Mouse (Mus musculus) neural tube, embryonic 13.5 days (tissue): ENCODE results near the gene Pten. TPM values are rescaled to one million over a fixed set of nuclear protein-coding genes. Genes with fewer than 3 reads are reported as not detected.
"Not testable (repeated sequence)": the region's sequence is repeated elsewhere in the genome, so short reads cannot be mapped to it uniquely, and the experiment has no call there.

Source experiments
- ATAC-seq: fragments of 200-750 bp; cut with Nextera tagmentation; 2 replicates; pipeline ENCODE4 v1.8.0; 2017; ENCODE audit warnings: low read depth, mild to moderate bottlenecking, moderate TSS enrichment, moderate library complexity
- H3K27ac ChIP-seq: fragments of 300-500 bp; sonication (generic); replicated peaks from 2 replicates; pipeline ENCODE4 v1.5.1; 2015; ENCODE audit warnings: moderate library complexity, mild to moderate bottlenecking, inconsistent platforms
- H3K27me3 ChIP-seq: fragments of 300-500 bp; sonication (generic); 2 replicates; pipeline ENCODE4 v1.6.1; 2015; ENCODE audit warnings: mild to moderate bottlenecking, inconsistent platforms
- H3K36me3 ChIP-seq: fragments of 300-500 bp; sonication (generic); 2 replicates; pipeline ENCODE4 v1.6.1; 2015; ENCODE audit warnings: mild to moderate bottlenecking, inconsistent platforms
- H3K4me1 ChIP-seq: fragments of 300-500 bp; sonication (generic); replicated peaks from 2 replicates; pipeline ENCODE4 v1.6.1; 2015; ENCODE audit warnings: inconsistent platforms
- H3K4me2 ChIP-seq: fragments of 300-500 bp; sonication (generic); 2 replicates; pipeline ENCODE4 v1.6.1; 2015; ENCODE audit warnings: inconsistent platforms, mild to moderate bottlenecking, moderate library complexity
- H3K4me3 ChIP-seq: fragments of 300-500 bp; sonication (generic); 2 replicates; pipeline ENCODE4 v1.5.1; 2015; ENCODE audit warnings: mild to moderate bottlenecking, inconsistent platforms
- H3K9ac ChIP-seq: fragments of 300-500 bp; sonication (generic); 2 replicates; pipeline ENCODE4 v1.6.1; 2015; ENCODE audit warnings: moderate library complexity, mild to moderate bottlenecking, inconsistent platforms
- H3K9me3 ChIP-seq: fragments of 300-500 bp; sonication (generic); 2 replicates; pipeline ENCODE4 v1.6.1; 2016; ENCODE audit warnings: inconsistent platforms
- WGBS: fragments of 180-500 bp; shearing (Covaris S2); methylation state at CpG from one replicate; pipeline ENCODE4 v1.1.7; 2015; 5-methylcytosine and 5-hydroxymethylcytosine counted together
- polyA plus RNA-seq: library from polyadenylated mRNA; unstranded; fragments of >200 nt; fragmentation: Nextera tagmentation; extraction: Ambion mirVana; gene quantifications from 2 replicates; pipeline ENCODE4 v1.2.1, GENCODE M21; 2015

Pten gene
- polyA plus RNA-seq, 1 experiment from 2014 or later = 10.0 TPM

DNA sequence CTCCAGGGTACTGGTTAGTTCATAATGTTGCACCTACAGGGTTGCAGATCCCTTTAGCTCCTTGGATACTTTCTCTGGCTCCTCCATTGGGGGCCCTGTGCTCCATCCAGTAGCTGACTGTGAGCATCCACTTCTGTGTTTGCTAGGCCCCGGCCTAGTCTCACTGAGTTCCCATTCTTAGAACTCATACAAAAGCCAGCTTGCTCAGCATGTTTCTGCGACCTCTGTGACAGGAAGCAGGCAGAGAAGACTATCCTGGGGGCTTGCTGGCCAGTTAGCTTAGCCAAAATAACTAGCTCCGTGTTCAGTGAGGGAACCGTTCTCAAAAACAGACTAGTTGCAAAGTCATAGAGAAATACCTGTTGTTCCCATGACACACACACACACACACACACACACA is 30.1 kb downstream of the Pten start:
- not testable (repeated sequence) for H3K36me3 ChIP-seq, H3K9ac ChIP-seq, H3K4me2 ChIP-seq, H3K9me3 ChIP-seq, H3K4me3 ChIP-seq, H3K27ac ChIP-seq, ATAC-seq, H3K27me3 ChIP-seq
- H3K4me1 ChIP-seq = peaks cover 37% of the 10 kb centered on the region
- WGBS = 56% methylated on average over 4 of the region's 4 CpGs

DNA sequence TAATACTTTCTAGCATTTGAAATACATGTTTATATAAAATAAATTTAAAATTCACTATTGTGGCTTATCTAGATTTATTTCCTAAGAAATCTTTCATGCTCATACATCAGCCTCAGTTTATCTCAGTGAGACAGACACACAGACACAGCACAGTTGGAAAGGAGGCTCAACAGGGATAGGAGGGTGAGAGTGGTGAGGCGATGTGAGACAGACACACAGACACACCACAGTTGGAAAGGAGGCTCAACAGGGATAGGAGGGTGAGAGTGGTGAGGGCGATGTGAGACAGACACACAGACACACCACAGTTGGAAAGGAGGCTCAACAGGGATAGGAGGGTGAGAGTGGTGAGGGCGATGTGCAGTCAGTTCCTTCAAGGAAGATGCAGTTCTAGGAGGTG is 30.7 kb downstream of the Pten start:
- H3K4me2 ChIP-seq, H3K9ac ChIP-seq, ATAC-seq, H3K4me3 ChIP-seq, H3K9me3 ChIP-seq, H3K36me3 ChIP-seq, H3K27ac ChIP-seq, H3K27me3 ChIP-seq: not testable (repeated sequence)
- peaks cover 41% of the 10 kb centered on the region for H3K4me1 ChIP-seq
- 94% methylated on average over 3 of the region's 3 CpGs for WGBS

DNA sequence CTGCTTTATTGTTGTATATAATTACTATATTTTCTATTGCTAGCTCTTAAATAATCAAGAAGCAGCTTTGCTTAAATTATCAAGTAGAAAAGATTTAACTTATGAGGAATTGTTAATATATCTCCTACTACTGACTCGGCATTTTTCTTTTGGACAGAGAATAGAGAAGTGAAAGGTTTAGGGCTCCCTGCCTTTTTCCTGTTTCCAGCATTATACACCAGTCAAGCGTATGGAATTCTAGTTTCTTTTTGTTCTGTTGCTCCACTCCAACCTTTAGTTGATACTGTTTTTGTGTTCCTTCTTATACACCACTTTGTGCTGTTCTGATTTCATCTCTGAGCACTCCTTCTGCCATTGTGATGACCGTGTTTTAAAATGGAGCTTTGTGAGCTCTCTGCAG is 32.2 kb downstream of the Pten start:
- Histone ChIP-seq H3K9ac (no peak overlapping the region), H3K27ac (no peak overlapping the region; the same call in 1 of the 2 replicates), H3K4me1 (peaks cover 54% of the 10 kb centered on the region), H3K4me3 (no peak overlapping the region), H3K9me3 (no peaks in the 10 kb centered on the region), H3K27me3 (no peaks in the 10 kb centered on the region), H3K36me3 (0 out of 2 replicates have a peak, but pooled peaks cover 5% of the 10 kb centered on the region), H3K4me2 (no peak overlapping the region)
- ATAC-seq = no peak
- 42% methylated on average over 3 of the region's 3 CpGs for WGBS

DNA sequence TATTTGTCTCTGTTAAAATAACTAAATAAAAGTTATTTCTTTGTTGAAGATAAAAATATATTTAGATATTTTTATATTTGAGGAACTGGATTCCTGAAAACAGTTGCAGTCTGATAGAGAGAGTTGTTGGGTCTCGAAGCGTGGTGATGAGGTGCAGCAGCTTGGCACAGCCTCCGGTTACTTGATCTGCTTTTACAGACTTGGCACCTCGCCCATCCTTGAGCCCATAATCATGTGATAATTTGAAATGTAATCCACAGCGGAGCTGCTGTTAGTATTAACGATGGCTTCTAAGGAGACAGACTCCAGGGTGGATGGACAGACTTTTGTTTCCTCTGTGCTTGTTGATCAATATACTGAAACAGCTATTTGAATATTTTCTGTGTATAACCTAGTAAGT is 35.3 kb downstream of the Pten start:
- WGBS = 28% methylated on average over 6 of the region's 6 CpGs
- H3K9ac ChIP-seq = no peak overlapping the region
- no peaks in the 10 kb centered on the region for H3K9me3 ChIP-seq
- no peak overlapping the region for H3K4me3 ChIP-seq
- no peak overlapping the region for H3K4me2 ChIP-seq
- H3K4me1 ChIP-seq = peaks cover 54% of the 10 kb centered on the region
- no peaks in the 10 kb centered on the region for H3K36me3 ChIP-seq
- H3K27me3 ChIP-seq = no peaks in the 10 kb centered on the region
- H3K27ac ChIP-seq = no peak overlapping the region
- no peak; the same call in 1 of the 2 replicates for ATAC-seq

DNA sequence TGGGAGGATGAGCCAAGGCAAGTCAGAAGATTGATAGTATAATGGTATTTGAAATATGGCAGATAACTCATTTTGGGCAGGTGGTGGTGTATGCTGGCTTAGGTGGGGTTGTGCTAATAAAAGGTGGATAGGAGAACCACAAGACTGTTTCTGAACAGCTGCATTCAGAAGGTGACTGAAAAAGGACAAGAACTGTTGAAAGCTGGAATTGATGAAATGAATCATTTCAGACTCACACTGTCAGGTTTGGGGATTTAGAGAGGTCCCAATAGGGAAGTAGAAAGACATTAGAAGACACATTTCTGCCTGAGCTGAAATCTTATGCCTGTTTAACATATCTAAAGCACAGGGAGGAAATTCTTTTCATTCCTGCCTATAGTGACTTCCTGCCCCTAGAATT is 36.6 kb downstream of the Pten start:
- Histone ChIP-seq H3K9me3 (no peaks in the 10 kb centered on the region), H3K9ac (no peak overlapping the region), H3K27ac (no peak overlapping the region), H3K4me1 (peaks cover 44% of the 10 kb centered on the region), H3K4me3 (no peak overlapping the region), H3K36me3 (0 out of 2 replicates have a peak, but pooled peaks cover 2% of the 10 kb centered on the region), H3K27me3 (no peaks in the 10 kb centered on the region), H3K4me2 (no peak overlapping the region)
- no peak for ATAC-seq

DNA sequence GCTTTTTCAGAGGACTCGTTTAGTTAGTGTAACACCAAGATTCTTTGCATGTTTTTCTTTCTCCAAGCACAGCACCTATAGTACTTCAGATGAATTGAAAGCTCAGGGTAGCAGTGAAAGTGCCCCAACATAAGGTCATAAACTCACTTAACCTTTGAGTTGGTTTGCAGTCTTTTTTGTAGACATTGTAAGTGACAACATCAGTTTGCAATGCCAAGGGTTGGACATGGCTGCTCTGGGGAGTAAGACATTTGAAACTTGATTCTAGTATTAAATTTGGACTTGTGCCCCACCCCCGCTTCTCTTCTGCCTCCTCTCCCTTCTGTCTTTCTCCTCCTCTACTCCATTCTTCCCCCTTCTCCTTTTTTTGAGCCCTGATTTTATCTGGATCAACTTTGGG is 43.3 kb downstream of the Pten start:
- Histone ChIP-seq H3K27ac (no peak overlapping the region), H3K9ac (no peak overlapping the region), H3K9me3 (no peaks in the 10 kb centered on the region), H3K4me2 (no peak overlapping the region), H3K27me3 (no peaks in the 10 kb centered on the region), H3K4me1 (no peaks in the 10 kb centered on the region; the same call in 1 of the 2 replicates), H3K36me3 (peaks cover 11% of the 10 kb centered on the region), H3K4me3 (no peak overlapping the region)
- ATAC-seq = no peak
- WGBS = 80% methylated on average over 2 of the region's 2 CpGs

DNA sequence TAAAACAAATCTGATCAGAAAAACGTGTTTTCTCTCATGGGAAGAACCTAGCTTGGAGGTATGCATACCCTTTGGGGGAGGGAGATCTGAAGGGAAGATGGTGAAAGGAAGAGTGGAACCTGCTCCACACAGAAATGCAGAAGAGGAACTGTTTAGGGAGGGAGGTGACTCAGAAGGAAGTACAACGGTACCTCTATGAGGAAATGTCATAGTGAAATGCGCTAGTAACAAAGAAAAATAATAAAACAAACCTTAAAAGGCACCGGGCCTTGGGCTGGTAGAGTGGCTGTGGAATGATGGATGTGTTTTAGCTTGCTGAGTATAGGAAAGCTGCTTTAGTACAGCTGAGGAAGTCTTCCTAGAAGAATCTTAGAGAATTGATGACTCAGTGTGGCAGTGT is 47.4 kb downstream of the Pten start:
- Histone ChIP-seq H3K27ac (no peak overlapping the region), H3K9me3 (no peaks in the 10 kb centered on the region), H3K4me2 (no peak overlapping the region), H3K9ac (no peak overlapping the region), H3K4me1 (no peaks in the 10 kb centered on the region), H3K4me3 (no peak overlapping the region), H3K27me3 (no peaks in the 10 kb centered on the region), H3K36me3 (peaks cover 9% of the 10 kb centered on the region)
- 74% methylated on average over 4 of the region's 4 CpGs for WGBS
- no peak for ATAC-seq

DNA sequence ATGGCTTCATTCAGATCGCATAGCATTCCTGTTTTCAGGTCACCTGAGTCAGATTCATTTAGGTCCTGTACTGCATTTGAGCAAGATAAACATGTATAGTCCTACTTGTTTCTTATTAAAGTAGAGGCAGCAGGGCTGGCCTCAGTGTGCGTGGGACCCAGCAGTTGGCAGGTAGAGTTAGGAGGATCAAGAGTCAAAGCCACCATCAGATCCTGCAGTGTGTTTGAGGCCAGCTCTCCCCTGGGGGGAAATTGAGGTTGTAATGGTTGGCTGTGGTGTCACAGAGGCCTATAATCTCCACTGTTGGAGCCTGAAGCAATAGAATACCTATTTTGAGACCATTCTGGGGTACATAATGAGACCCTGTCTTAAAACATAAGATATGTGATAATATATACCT is 50.3 kb downstream of the Pten start:
- no peak overlapping the region for H3K27ac ChIP-seq
- H3K4me2 ChIP-seq = no peak overlapping the region
- H3K36me3 ChIP-seq = peaks cover 3% of the 10 kb centered on the region; the same call in 1 of the 2 replicates
- H3K27me3 ChIP-seq = no peaks in the 10 kb centered on the region
- no peak for ATAC-seq
- no peaks in the 10 kb centered on the region for H3K4me1 ChIP-seq
- no peak overlapping the region for H3K4me3 ChIP-seq
- no peaks in the 10 kb centered on the region for H3K9me3 ChIP-seq
- WGBS = 90% methylated on average over 2 of the region's 2 CpGs
- no peak overlapping the region for H3K9ac ChIP-seq

DNA sequence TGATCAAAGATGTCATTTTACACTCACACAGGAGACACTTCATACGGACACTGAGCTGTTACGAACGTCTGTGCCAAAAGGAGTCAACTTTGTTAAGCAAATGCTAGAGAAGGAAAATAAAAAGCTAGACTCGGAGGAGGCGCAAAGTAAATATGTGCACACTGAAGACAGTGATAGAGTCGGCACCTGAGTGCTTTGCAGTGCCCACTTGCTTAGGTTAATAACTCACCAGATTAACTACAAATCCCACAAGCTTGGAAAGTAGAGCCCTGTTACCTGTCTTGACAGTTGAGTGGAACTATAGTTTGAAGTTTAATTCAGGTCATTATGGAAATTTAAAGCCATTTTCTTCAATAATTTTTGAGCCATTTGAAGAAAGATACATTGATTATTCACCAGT is 51.4 kb downstream of the Pten start:
- WGBS = 87% methylated on average over 6 of the region's 6 CpGs
- H3K4me3 ChIP-seq = no peak overlapping the region

DNA sequence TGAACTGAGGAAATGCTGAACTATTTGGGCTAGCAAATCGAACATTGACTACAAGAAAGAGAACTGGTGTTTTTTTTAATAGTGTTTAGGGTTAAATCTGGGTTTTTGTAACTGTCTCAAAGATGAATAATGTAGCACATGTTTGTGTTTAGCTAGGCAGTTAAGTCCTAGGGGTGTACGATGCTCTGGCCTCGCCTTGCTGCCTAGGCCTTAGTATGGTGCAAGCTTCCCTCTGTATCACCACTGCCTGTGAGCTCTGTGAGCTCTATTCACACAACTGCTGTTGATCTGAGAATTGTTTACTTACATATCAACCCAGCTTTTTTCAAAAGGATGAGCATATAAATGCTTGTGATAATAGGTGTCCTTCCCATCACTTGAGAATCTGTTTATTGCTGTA is 51.8 kb downstream of the Pten start:
- H3K27ac ChIP-seq = no peak overlapping the region
- H3K9ac ChIP-seq = no peak overlapping the region
- no peaks in the 10 kb centered on the region for H3K27me3 ChIP-seq
- no peak overlapping the region for H3K4me2 ChIP-seq
- no peak for ATAC-seq
- WGBS = 90% methylated on average over 3 of the region's 3 CpGs
- no peaks in the 10 kb centered on the region for H3K9me3 ChIP-seq
- no peak overlapping the region for H3K4me3 ChIP-seq
- H3K4me1 ChIP-seq = no peaks in the 10 kb centered on the region
- peaks cover 3% of the 10 kb centered on the region; the same call in 1 of the 2 replicates for H3K36me3 ChIP-seq

More for the DNA sequence above, 51.4 kb downstream of the Pten start:
- Histone ChIP-seq H3K27me3 (no peaks in the 10 kb centered on the region), H3K9me3 (no peaks in the 10 kb centered on the region), H3K4me1 (no peaks in the 10 kb centered on the region), H3K27ac (no peak overlapping the region), H3K4me2 (no peak overlapping the region), H3K36me3 (peaks cover 3% of the 10 kb centered on the region; the same call in 1 of the 2 replicates), H3K9ac (no peak overlapping the region)
- ATAC-seq = no peak

DNA sequence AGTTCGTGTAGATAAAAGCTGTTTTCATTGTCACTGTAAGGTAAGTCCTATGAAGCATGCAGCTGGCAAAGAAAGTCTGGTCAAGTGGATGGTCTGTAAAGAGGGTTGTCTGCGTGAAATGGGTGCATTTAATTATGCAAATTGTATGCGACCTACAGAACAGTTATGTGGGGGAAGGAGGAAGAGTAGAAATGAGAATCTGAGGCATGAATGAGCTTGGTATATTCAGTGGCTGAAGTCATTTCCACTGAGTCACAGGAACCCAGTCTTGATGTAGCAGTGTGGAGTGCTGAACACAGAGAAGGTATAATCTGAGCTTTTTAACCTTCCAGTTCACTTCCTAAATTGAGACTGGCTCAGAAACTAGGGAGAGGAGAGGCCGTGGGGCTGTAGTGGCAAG is 61.5 kb downstream of the Pten start:
- H3K9me3 ChIP-seq = no peaks in the 10 kb centered on the region
- no peak overlapping the region for H3K27ac ChIP-seq
- H3K4me1 ChIP-seq = no peaks in the 10 kb centered on the region
- WGBS = 51% methylated on average over 4 of the region's 4 CpGs
- H3K4me2 ChIP-seq = no peak overlapping the region
- ATAC-seq = no peak
- no peak overlapping the region for H3K9ac ChIP-seq
- H3K27me3 ChIP-seq = no peaks in the 10 kb centered on the region
- peaks cover 29% of the 10 kb centered on the region for H3K36me3 ChIP-seq
- H3K4me3 ChIP-seq = no peak overlapping the region

DNA sequence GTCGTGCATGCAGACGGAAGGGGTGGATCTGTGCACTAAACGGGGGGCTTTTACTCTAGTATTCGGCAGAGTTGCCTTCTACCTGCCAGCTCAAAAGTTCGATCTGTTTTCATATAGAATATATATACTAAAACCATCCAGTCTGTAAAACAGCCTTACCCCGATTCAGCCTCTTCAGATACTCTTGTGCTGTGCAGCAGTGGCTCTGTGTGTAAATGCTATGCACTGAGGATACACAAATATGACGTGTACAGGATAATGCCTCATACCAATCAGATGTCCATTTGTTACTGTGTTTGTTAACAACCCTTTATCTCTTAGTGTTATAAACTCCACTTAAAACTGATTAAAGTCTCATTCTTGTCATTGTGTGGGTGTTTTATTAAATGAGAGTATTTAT is 65.7 kb downstream of the Pten start:
- not testable (repeated sequence) for H3K4me3 ChIP-seq, H3K9me3 ChIP-seq, H3K27ac ChIP-seq, H3K4me2 ChIP-seq, H3K9ac ChIP-seq, H3K27me3 ChIP-seq, H3K4me1 ChIP-seq, ATAC-seq
- WGBS = no CpG with 5 or more reads among the region's 7 CpGs
- peaks cover 16% of the 10 kb centered on the region for H3K36me3 ChIP-seq

DNA sequence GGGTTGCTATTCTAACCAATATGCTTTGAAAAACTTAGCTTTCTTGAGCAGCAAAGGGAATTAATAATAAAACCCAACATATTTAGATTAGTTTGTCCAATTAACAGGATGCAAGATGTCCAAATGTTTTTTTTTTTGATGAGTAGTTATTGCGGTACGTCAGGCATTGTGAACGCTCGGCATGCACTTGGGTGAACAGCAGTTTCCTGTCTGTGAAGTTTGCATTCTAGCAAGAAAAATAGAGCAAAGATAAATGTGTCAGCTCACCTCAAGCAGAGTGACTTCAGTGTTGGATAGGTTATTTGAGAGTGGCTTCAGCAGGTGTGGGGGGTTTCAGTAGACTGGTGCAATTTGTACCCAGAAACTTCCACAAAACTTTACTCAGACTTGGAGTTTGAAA is 69.3 kb downstream of the Pten start:
- WGBS = 89% methylated on average over 4 of the region's 4 CpGs
- Histone ChIP-seq H3K9ac (no peak overlapping the region), H3K4me1 (no peaks in the 10 kb centered on the region), H3K4me3 (no peak overlapping the region), H3K4me2 (no peak overlapping the region), H3K27me3 (no peaks in the 10 kb centered on the region), H3K27ac (no peak overlapping the region), H3K9me3 (no peaks in the 10 kb centered on the region), H3K36me3 (0 out of 2 replicates have a peak, but pooled peaks cover 7% of the 10 kb centered on the region)
- no peak for ATAC-seq
